Mouse (Mus musculus) forelimb bud, embryonic 11.5 days (tissue): ENCODE results near the gene Gamt.

Experiments used
- DNase-seq: peaks from one replicate; pipeline ENCODE4 v3.0.0-alpha.2; 2012; ENCODE audit warnings: low read depth, low spot score

Gamt gene

DNA sequence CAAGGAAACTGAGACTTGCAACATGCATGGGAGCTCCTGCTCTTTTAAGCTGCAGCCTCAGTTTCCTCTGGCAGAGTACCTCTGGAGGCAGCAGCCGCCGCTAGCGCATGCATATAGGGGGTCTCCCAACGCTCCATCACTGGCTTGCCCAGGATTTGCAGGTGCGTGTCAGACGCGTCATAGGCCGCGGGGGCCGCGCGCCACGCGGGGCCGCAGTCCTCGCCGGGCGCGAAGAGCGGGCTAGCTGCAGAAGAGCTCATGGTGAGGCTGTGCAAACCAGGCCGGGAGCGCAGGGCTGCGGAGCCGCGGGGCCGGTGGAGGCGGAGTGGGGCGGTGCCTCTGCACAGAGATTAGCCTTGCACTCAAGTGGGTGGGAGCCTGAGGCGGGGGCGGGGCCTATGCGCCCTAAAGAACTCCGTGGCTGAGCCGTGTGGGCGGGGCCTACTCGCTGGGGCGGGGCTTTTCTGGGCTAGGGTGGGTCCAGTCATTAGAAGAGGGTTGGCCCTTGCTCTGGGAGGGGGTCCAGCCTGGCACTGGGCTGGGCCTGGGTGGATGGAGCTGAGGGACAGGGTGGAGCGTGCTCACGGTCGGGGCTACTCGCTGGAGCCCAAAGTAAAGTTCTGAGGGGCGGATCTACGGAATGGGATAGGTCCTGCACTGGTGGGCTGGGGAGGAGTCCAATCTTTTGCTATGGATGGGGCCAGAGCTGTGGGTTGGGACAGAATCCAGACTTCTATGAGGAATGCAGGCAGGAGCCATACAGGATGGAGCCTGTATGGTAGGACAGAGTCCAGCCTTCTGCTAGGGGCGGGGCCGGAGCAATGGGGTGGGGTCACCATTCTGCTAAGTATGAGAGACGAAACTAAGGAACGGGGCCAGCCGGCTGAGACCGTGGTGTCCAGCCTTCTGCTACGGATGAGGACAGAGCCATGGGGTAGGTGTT lies at the start of gene Gamt, which contains the start of gene Dazap1:
Gamt (minus strand) TSS at position 371 of the 943 bp plus-strand sequence.
Dazap1 (plus strand) TSS at position 845 of the 943 bp plus-strand sequence.
- DNase-seq = peak; percentile 94

DNA sequence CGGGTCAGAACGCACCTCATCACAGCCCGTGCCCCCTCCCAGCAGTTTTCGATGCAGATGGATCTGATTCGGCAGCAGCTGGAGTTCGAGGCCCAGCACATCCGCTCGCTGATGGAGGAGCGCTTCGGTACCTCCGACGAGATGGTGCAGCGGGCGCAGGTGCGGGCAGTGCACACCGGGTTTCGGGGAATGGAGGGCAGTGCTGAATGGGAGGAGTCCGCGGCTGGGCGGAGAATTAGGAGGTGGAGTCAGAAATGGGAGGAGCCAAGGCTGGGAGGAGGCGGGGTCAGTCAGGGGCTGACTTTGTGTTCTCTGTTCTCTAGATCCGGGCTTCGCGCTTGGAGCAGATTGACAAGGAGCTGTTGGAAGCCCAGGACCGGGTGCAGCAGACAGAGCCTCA lies 44.0 kb upstream of the Gamt start:
- no peak for DNase-seq

DNA sequence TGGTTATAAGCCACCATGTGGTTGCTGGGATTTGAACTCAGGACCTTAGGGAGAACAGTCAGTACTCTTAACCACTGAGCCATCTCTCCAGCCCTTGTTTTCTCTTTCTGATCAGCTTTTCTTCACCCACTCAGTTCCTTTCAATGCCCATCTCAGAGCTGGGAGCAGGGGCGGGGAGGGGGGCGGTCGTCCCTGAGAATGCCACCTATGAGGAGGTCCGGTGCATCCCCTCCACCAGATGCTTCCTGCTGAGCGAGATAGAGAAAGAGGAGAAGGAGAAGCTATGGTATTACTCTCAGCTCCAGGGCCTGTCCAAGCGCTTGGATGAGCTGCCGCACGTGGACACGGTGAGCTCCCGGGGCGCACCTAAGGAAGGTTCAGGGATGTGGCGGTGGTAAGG lies 43.6 kb upstream of the Gamt start:
- DNase-seq = no peak

DNA sequence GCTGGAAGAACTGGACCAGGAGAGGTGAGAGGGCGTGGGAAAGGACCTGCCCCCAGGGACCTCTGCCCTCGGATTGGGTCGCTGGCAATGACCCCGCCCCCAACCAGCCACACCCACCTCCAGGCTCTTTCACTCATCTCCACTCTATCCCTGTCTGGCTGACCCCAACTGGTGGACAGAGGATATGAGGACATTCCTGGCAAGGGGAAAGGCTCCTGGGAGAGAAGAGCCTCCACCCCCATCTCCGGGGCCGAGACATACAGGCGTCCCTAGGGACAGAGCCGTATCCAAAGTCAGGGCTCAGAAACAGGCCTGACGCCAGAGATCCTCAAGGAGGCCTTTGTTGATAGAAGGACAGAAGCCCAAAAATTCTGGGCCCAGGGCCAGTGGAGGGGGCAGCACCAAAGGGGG lies 41.7 kb upstream of the Gamt start:
- no peak for DNase-seq

DNA sequence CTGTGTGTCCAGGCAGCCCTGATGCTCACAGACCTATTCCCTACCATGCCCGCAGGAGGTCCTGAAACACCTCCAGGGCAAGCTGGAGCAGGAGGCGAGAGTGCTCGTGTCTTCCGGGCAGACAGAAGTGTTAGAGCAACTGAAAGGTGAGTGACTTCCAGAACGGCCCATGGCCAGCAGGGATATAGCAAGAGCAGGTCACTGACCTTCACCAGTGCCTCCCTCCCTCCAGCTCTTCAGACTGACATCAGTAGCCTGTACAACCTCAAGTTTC lies 41.2 kb upstream of the Gamt start:
- no peak for DNase-seq

DNA sequence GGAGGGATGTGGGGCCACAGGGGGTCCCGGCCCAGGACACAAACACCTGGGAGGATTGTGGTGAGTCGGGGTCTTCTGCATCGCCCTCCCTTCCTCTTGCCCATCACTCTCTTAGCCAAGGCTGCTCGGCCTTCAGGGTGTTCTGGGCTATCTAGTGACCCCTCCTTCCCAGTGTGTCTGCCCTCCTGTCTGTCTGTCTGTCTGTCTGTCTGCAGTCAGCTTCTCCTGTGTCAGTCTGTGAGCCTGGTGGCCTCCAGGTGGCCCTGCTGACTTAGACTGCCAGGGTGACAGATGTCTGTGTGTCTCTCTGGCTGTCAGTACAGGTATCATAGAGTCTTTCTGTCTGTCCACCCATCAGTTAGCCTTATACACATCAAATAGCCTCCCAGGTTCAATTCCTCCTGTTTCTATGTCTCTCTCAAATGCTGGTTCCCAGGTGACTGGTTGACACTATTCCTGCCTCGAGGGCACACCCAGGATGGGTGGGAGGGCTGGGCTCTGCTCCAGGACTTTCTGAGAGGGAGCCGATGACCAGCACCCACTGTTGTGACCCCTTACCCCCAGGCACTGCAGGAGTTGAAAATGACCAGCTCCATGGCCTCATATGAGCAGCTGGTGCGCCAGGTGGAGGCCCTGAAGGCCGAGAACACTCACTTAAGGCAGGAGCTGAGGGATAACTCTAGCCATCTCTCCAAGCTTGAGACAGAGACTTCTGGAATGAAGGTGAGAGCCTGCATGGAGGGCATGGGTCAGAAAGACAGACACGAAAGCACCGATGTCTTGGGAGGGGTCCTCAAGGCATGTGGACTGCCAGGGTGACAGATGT lies 40.7 kb upstream of the Gamt start:
- no peak for DNase-seq

DNA sequence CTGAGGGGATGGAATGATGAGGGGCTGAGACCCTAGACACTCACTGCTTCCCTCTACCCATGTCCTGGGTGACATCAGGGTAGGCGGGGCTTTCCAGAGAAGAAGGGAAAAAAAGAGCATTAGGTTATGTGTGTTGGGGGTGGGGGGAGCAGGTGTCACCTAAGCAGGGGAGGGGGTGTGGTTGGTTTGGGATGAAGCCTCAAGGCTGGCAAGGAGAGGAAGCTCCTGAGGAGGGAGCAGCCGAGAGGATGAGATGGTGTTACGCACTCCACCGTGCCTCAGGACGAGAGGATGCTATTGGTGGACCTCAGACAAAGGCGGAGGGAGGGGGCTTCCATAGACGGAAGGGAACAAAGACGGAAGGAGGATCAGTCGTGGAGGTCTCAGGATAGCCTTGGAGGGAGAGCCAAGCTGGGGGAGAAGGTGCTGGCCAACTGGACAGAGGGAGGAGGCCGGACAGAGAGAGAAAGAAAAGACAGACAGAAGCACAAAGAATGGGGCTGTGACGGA lies 39.9 kb upstream of the Gamt start:
- DNase-seq = no peak

DNA sequence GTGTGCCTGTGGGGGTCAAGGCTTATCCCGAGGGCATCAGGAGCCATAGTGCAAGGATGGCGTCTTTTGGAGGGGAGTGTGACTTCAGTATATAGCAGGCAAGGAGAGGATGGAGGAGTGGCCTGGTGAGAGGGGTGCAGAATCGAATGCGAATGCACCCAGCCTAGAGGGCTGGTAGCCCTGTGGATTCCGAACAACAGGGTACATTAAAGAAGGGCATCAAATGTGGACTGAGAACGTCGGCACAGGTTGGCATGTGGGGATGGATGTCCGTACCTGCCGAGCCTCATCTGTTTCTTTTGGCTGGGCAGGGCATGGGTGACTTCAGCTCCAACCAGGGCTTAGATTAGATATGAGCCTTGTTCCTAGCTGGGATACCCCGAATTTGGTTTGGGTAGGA lies 39.0 kb upstream of the Gamt start:
- DNase-seq = no peak

DNA sequence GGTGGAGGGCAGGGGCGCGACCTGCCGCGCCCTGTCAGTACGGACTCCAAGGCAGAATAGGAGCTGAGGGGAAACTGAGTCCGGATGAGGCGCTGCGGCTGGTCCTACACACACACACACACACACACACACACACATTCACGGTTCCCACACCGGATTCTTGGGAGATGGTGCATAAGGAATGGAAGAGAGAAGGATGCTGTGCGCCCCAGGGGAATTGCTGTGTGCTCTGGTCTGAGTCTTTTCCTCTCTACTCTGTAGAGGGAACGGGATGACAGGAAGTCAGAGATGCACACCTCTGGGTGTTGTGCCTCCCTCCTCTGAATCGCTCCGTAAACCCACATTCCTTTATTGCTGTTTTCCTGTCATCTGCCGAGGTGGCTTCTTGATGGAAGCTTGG lies 38.5 kb upstream of the Gamt start:
- DNase-seq = no peak

DNA sequence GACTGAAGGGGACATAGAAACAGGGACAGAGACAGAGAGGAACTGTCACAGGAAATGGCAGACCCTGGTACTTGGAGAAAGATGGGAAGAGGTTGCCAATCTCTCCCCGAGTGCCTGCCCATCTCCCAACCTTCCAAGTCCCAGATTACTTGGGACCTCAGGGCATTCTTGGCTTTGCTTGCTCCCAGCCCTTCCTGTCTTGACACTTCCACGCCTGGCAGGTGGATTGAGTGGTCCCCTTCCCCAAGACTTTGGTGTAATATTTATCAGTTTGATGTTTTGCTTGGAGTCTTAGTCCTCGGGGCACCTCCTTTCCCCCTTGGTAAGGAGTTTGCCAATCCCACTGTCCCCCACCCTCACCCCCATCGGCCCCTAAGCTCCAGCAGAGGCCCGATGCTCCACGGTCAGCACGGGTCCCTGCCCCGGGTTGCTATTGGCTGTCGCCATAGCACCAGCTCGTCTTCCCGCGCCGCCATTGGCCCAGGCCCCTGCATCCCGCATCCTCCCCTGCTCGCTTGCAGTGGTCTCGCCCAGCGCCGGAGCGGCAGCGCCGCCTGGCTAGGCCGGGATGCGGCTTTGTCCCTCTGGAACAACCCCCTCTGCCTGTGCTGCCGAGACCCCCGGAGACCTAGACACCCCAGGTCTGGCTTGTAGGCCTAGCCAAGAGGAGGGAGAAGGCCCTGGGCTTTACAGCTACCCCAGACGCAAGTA lies 37.9 kb upstream of the Gamt start:
- DNase-seq = peak; percentile 86

DNA sequence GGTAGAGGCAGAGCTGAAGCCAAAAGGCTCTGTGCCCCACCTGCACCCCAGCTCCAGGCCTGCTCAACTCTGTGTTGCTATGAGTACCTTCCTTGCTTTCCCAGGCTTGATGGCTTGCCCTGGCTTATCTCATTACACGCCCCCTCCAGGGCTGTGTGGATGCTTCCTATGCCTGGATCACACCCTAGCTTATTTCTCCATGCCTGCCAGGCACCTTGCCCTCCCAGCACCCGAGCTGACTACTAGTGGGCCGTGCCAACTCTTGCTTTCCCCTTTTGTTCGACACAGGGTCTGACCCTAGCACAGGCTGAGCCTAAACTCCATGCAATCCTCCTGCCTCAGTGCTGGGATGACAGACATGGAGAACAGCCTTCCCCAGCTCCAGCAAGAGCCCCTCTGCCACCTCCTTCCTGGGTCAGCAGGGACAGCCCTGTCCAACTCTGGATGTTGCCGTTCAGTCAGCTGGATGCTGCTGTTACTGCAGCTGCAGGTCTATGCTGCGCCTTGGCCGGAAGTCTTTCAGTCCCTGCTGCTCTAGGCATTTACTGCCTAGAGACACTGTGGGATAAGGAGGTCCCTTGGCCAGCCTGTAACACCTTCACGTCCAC lies 36.8 kb upstream of the Gamt start:
- DNase-seq = no peak

DNA sequence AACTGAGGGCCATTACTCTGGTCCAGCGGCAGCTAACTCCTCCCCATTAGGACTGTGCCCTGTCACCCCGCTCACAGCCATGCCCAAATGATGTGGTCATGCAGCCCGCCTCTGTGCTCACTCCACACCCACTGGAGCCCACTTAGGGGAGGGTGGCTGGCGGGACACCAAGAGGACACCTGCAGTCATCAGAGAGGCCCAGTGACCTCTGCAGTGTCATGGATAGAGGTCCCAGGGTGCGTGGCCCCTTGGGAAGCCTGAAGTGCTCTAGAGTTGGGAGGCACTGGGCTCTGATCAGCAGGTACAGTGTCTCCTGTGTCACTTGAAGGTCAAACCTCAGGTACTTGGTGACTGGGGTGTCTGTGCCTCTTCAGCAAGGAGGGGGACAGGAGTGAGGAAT lies 36.0 kb upstream of the Gamt start:
- DNase-seq = no peak

DNA sequence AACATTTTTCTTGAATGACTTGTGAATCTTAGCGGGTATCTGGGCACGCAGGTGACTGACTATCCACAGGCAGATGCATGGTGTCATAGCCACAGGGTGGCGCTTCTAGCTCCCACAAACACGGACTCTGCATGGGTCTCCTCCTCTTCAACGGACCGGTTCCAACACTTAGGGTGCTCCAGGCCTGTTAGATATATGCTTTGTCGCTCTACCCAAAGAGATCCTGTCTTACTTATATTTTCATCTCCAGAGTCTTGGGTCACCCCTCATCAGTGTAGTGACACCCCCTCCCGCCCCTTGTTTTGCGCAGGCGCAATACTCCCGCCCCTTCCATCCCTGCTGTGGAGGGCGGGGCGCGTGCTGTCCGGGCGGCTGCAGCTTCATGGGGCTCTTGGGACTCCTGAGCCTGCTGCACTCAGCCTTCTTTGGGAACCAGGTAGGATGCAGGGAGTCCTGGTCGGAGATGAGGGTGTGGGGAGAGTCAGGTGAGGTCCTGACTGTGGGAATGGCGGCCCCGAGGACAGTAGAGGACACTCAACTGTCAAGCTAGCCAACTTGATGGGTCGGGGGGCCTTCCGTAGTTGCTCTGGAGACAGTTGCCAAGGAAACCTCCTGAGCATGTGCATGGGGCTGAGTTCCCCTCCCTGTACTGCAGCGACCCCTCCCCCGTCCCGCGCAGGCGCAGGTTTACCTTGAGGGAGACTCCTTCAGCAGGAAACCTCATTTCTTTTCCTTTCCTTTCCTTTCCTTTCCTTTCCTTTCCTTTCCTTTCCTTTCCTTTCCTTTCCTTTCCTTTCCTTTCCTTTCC lies 35.0 kb upstream of the Gamt start, which contains the start of gene Apc2:
Apc2 (plus strand) TSS at position 360 of the 808 bp plus-strand sequence.
- DNase-seq = peak; percentile 60

DNA sequence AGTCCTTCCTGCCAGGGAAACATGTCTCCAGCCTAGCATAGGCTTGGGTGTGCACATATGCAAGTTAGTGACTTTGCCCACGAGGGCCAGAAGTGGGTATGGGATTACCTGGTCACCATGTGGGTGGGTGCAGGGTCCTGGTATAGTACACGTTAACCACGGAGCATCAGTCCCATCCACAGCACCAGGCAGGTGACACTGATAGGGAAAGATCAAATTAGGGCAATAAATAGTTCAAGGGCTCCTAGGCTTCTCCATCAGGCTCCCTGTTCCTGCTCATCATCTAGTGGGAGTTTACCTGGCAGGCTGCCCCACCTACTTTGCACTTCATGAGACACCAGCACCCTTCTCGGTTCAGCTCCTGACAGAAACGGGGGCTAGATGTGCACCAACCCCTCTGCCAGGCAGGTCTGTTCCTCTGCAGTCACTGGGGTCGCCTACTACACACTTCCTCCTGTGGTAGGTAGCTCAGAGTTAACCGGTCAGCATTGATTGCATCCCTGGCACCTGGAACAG lies 34.0 kb upstream of the Gamt start:
- no peak for DNase-seq

DNA sequence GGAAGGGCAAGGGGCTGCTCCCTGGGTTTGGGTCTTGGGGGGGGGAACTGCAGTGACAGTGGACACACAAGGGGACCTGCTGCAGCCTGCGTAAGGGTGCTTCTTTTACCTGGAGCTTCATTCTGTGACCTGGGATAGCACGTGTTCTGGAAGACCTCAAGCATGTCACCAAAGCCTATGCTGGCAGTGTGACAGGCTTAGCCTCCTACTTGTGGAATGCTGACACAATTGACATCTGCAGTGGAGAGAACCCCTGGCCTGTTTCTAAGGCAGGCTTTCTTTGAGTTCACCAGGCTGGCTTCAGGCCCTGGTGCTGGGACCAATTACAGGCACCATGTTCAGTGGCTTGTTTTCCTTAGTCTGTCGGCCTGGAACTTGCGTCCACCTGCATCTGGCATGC lies 33.5 kb upstream of the Gamt start:
- no peak for DNase-seq

DNA sequence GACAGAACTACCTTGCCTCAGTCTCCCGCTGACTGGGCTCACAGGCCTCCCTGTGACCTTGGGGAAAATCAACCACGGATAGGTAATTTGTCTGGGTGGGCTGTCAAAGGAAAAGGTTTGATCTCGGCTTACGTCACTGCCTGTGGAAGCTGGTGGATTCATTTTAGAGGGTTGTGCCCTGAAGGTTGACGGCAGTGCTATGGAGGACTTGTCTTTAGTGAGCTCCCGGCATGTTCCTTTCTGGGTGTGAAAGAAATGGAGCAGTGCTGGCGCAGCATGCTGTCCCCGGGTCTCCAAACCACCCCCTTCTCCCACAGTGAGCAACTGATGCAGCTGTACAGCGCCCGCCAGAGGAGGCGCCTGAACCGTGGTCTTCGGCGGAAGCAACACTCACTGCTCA lies 32.5 kb upstream of the Gamt start:
- no peak for DNase-seq

DNA sequence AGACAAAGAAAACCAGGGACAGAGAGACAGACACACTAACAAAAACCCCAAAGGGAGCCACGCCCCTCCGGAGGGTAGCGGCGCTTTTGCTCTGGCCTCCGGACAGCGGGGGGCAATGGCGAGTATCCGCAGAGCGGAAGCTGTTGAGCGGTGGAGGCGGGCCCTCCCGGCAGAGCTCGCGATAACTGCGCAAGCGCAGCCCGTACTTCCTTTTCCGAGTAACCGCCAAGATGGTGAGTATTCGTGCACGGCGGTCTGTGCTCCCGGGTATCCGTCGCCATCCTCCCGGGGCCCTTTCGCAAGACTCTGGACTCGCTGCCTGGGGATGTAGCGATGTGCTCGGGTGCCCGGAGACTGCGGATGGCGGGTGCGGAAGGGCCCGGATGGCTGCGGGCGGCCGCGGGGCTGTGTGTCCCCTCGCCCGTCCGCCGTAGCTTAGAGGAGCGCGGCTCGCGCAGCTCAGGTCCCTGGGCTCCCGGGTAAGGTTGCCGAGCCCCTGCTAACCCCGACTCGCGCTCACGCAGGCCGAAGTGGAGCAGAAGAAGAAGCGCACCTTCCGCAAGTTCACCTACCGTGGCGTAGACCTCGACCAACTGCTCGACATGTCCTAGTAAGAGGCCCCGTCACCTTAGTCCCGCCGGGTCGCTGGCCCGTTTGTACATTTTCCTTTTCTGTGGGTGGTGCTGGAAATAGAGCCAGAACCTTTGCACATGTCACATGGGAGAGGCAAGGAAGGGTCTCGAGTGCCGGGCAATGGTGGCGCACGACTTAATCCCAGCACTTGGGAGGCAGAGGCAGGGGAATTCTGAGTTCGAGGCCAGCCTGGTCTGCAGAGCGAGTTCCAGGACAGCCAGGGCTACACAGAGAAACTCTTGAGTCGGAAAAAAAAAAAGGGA lies 31.7 kb upstream of the Gamt start, which contains the start of gene Rps15:
Rps15 (plus strand) TSS at position 203 of the 896 bp plus-strand sequence.
- DNase-seq = peak; percentile 96

DNA sequence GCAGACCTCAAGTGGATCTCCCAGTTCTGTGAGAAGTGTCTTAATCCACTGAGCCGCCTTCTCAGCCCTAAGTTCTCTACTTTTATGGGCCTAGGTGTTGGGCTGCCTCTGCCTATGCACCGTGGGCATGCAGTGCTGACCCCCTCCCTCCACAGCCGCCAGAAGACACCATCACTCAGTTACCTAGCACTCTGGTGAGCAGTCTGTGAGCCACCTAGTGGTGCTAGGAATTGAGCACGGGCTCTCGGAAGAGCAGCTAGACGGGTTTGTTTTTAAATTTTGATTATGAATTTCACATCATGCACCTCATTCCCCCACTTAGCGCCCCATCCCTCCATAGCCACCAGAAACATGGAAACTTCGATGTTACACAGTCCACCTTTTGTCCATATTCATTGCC lies 27.8 kb upstream of the Gamt start:
- DNase-seq = no peak

DNA sequence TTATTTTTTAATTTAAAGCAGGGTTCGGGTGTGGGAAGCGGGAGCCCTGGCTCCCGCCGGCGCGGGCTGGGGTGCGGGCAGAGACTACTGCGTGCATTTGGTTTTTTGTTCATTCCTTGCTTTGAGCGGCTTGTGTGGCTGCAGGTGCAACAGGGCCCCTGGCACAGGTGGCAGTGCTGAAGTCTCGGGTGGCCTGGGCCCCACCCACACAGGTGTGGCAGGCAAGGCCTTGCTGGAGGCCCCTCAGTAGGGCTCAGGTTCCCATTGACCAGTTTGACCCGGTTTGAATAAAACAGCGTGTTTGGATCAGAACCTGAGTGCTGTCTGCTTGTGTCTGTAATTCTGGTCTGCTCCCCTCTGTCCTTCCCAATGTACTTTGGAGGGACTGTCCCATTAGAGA lies 27.3 kb upstream of the Gamt start:
- DNase-seq = no peak
